Mouse (Mus musculus): ENCODE measurements at regions not wholly inside any gene's neighbourhood (a gene's known extent, or its start where the extent isn't known, plus 50 kb on each side); places are given as distances from the start of the nearest gene placed in this dataset.

- Histone ChIP-seq H3K4me2 (ENCODE audit: low read depth, low read length) (no peak overlapping the region), H3K27ac (replicated peaks; ENCODE audit: low read depth, low read length) (no peak overlapping the region), H3K9ac (replicated peaks; ENCODE audit: low read length) (no peak overlapping the region), H3K27me3 (ENCODE audit: control insufficient read depth, insufficient read depth, low read length) (no peaks in the 10 kb centered on the region), H3K9me3 (replicated peaks; ENCODE audit: control insufficient read depth, low read length) (no peaks in the 10 kb centered on the region), H3K4me1 (ENCODE audit: control insufficient read depth, insufficient read depth, low read length) (no peaks in the 10 kb centered on the region; the same call in 1 of the 2 replicates), H3K4me3 (ENCODE audit: low read depth, low read length) (no peak overlapping the region), H3K36me3 (replicated peaks; ENCODE audit: control insufficient read depth, insufficient read depth, low read depth, low read length) (no peaks in the 10 kb centered on the region)
- DNase-seq (ENCODE audit: low spot score) (no peak), ATAC-seq (replicated peaks; ENCODE audit: insufficient number of reproducible peaks, low FRiP score, low TSS enrichment, low read depth) (no peak)
- WGBS, result 84% methylated on average over 2 of the region's 2 CpGs
These were observed 65.6 kb downstream of the Thap12 start for GRCm38 (mm10) chr7:98768460-98768859.

- 71% methylated on average over 1 of the region's 1 CpGs for WGBS
- no peak overlapping the region for H3K4me2 ChIP-seq (ENCODE audit: low read depth, low read length)
- H3K36me3 ChIP-seq (replicated peaks; ENCODE audit: control insufficient read depth, insufficient read depth, low read depth, low read length), result no peaks in the 10 kb centered on the region
- no peaks in the 10 kb centered on the region for H3K27me3 ChIP-seq (ENCODE audit: control insufficient read depth, insufficient read depth, low read length)
- no peaks in the 10 kb centered on the region; the same call in 1 of the 2 replicates for H3K4me1 ChIP-seq (ENCODE audit: control insufficient read depth, insufficient read depth, low read length)
- ATAC-seq (replicated peaks; ENCODE audit: insufficient number of reproducible peaks, low FRiP score, low TSS enrichment, low read depth) (0 out of 2 replicates have a peak, but pooled peaks have one; percentile 33), DNase-seq (ENCODE audit: low spot score) (no peak)
- no peak overlapping the region for H3K9ac ChIP-seq (replicated peaks; ENCODE audit: low read length)
- no peak overlapping the region for H3K4me3 ChIP-seq (ENCODE audit: low read depth, low read length)
- H3K9me3 ChIP-seq (replicated peaks; ENCODE audit: control insufficient read depth, low read length), result no peaks in the 10 kb centered on the region
- H3K27ac ChIP-seq (replicated peaks; ENCODE audit: low read depth, low read length), result no peak overlapping the region
These were observed 65.7 kb upstream of the Wnt11 start for GRCm38 (mm10) chr7:98769111-98769734.

DNA sequence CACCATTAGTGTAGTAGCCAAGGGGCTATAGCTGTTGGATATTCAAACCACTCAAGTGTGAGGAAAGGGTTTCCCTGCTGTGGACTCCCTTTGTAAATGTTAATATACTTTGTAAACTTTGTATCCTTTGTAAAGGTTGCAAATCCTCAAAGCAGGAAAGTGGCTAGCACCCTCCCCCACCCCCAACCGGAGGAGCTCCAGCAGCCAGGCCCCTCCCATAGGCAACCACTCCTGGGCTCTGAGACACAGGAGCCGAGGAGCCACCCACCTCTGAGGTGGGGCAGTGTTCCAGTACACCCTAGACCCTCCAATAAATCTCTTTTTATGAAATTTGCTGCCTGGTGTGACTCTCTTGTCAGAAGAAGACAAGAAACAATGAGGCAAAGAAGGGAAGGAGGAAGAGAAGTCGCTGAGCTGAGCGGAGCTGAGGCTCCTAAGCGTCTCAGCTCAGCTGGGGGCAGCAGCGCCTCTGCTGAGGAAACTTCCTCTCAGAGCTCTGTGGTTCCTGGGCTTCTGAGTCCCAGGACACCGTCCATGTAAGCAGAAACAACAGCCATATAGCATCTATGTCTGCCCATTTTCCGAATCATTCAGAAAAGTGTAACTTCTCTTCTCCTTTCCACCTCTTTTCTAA lies 64.5 kb upstream of the Wnt11 start:
- Histone ChIP-seq H3K4me3 (ENCODE audit: low read depth, low read length) (no peak overlapping the region), H3K9ac (replicated peaks; ENCODE audit: low read length) (peak overlapping the region; percentile 25), H3K27ac (replicated peaks; ENCODE audit: low read depth, low read length) (no peak overlapping the region), H3K36me3 (replicated peaks; ENCODE audit: control insufficient read depth, insufficient read depth, low read depth, low read length) (no peaks in the 10 kb centered on the region), H3K4me2 (ENCODE audit: low read depth, low read length) (no peak overlapping the region; the same call in 1 of the 2 replicates), H3K9me3 (replicated peaks; ENCODE audit: control insufficient read depth, low read length) (no peaks in the 10 kb centered on the region), H3K4me1 (ENCODE audit: control insufficient read depth, insufficient read depth, low read length) (no peaks in the 10 kb centered on the region; the same call in 1 of the 2 replicates), H3K27me3 (ENCODE audit: control insufficient read depth, insufficient read depth, low read length) (no peaks in the 10 kb centered on the region)
- WGBS, result 9% methylated on average over 8 of the region's 8 CpGs
- peak; percentile 36 for DNase-seq (ENCODE audit: low spot score)
- no peak for ATAC-seq (replicated peaks; ENCODE audit: insufficient number of reproducible peaks, low FRiP score, low TSS enrichment, low read depth)

- Histone ChIP-seq H3K27ac (replicated peaks; ENCODE audit: low read depth, low read length) (no peak overlapping the region), H3K36me3 (replicated peaks; ENCODE audit: control insufficient read depth, insufficient read depth, low read depth, low read length) (no peaks in the 10 kb centered on the region), H3K27me3 (ENCODE audit: control insufficient read depth, insufficient read depth, low read length) (no peaks in the 10 kb centered on the region), H3K4me3 (ENCODE audit: low read depth, low read length) (no peak overlapping the region), H3K4me2 (ENCODE audit: low read depth, low read length) (no peak overlapping the region), H3K9ac (replicated peaks; ENCODE audit: low read length) (no peak overlapping the region; the same call in 1 of the 2 replicates), H3K9me3 (replicated peaks; ENCODE audit: control insufficient read depth, low read length) (no peaks in the 10 kb centered on the region), H3K4me1 (ENCODE audit: control insufficient read depth, insufficient read depth, low read length) (no peaks in the 10 kb centered on the region; the same call in 1 of the 2 replicates)
- 48% methylated on average over 7 of the region's 7 CpGs for WGBS
- ATAC-seq (replicated peaks; ENCODE audit: insufficient number of reproducible peaks, low FRiP score, low TSS enrichment, low read depth), result no peak
- DNase-seq (ENCODE audit: low spot score), result no peak
These were observed 63.7 kb upstream of the Wnt11 start for GRCm38 (mm10) chr7:98771134-98771775.

DNA sequence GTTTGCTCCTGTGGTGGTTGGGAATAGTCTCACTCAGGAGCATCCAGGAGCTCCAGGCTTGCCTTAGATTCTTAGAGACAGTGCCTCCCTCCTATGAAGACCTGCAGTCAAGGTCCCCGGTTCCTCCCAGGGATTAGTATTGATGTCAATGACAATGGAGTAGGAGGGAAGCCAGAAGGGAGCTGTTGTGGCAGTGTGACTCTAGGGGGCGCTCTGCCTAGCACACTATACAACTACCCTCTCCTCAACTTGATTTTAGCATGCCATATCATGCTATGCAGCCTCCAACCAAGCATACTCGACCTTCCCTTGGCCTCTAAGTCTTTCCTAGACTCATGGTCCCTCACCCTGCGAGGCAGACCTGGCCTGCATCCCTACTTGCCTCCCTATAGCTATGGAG lies 60.3 kb upstream of the Wnt11 start:
- H3K27ac ChIP-seq (replicated peaks; ENCODE audit: low read depth, low read length), result no peak overlapping the region
- no peak for ATAC-seq (replicated peaks; ENCODE audit: insufficient number of reproducible peaks, low FRiP score, low TSS enrichment, low read depth)
- 53% methylated on average over 4 of the region's 4 CpGs for WGBS
- no peak overlapping the region for H3K9ac ChIP-seq (replicated peaks; ENCODE audit: low read length)
- no peaks in the 10 kb centered on the region; the same call in 1 of the 2 replicates for H3K4me1 ChIP-seq (ENCODE audit: control insufficient read depth, insufficient read depth, low read length)
- H3K4me3 ChIP-seq (ENCODE audit: low read depth, low read length), result no peak overlapping the region
- no peak overlapping the region for H3K4me2 ChIP-seq (ENCODE audit: low read depth, low read length)
- H3K27me3 ChIP-seq (ENCODE audit: control insufficient read depth, insufficient read depth, low read length), result no peaks in the 10 kb centered on the region
- H3K36me3 ChIP-seq (replicated peaks; ENCODE audit: control insufficient read depth, insufficient read depth, low read depth, low read length), result no peaks in the 10 kb centered on the region
- no peak for DNase-seq (ENCODE audit: low spot score)
- H3K9me3 ChIP-seq (replicated peaks; ENCODE audit: control insufficient read depth, low read length), result no peaks in the 10 kb centered on the region

GRCm38 (mm10) chr7:98775031-98775430 lies 59.9 kb upstream of the Wnt11 start:
- no peak for ATAC-seq (replicated peaks; ENCODE audit: insufficient number of reproducible peaks, low FRiP score, low TSS enrichment, low read depth)
- H3K9me3 ChIP-seq (replicated peaks; ENCODE audit: control insufficient read depth, low read length), result no peaks in the 10 kb centered on the region
- H3K9ac ChIP-seq (replicated peaks; ENCODE audit: low read length), result no peak overlapping the region
- H3K36me3 ChIP-seq (replicated peaks; ENCODE audit: control insufficient read depth, insufficient read depth, low read depth, low read length), result no peaks in the 10 kb centered on the region
- DNase-seq (ENCODE audit: low spot score), result no peak
- H3K4me3 ChIP-seq (ENCODE audit: low read depth, low read length), result no peak overlapping the region
- H3K27ac ChIP-seq (replicated peaks; ENCODE audit: low read depth, low read length), result no peak overlapping the region
- 83% methylated on average over 8 of the region's 8 CpGs for WGBS
- no peak overlapping the region for H3K4me2 ChIP-seq (ENCODE audit: low read depth, low read length)
- no peaks in the 10 kb centered on the region; the same call in 1 of the 2 replicates for H3K4me1 ChIP-seq (ENCODE audit: control insufficient read depth, insufficient read depth, low read length)
- H3K27me3 ChIP-seq (ENCODE audit: control insufficient read depth, insufficient read depth, low read length), result no peaks in the 10 kb centered on the region

DNA sequence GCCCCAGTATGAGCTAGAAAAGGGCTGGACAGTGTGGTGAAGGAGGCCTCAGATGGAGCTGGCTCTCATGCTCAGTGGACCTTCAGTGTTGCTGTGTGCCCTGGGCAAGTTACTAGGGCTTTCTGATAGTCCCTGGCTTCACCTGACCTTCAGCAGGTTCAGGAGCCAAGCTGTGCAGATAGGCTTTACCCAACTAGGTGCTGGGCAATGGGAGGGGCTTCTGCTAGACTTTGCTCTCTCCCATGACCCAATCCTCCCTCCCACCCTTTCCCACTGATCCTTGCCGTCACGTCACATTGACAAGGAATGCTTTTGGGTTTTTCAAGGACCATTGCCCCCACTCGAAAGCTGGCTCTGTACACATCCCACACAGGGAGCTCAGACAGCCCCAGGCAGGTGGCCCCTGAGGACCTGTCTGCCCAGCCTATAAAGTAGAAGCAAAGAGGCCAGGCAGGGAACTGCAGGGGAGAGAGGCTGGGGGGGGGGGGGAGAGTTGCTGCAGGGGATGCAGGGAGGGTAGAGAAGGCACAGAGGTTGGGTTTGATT lies 57.5 kb upstream of the Wnt11 start:
- DNase-seq (ENCODE audit: low spot score), result no peak
- H3K4me2 ChIP-seq (ENCODE audit: low read depth, low read length), result 0 out of 2 replicates have a peak overlapping the region, but pooled peaks have one; percentile 7
- 45% methylated on average over 3 of the region's 3 CpGs for WGBS

GRCm38 (mm10) chr7:98778929-98779328 lies 56.0 kb upstream of the Wnt11 start:
- peaks cover 2% of the 10 kb centered on the region for H3K4me1 ChIP-seq (ENCODE audit: control insufficient read depth, insufficient read depth, low read length)
- no peaks in the 10 kb centered on the region for H3K36me3 ChIP-seq (replicated peaks; ENCODE audit: control insufficient read depth, insufficient read depth, low read depth, low read length)
- no peak overlapping the region for H3K4me3 ChIP-seq (ENCODE audit: low read depth, low read length)
- no peaks in the 10 kb centered on the region for H3K27me3 ChIP-seq (ENCODE audit: control insufficient read depth, insufficient read depth, low read length)
- no peak overlapping the region for H3K27ac ChIP-seq (replicated peaks; ENCODE audit: low read depth, low read length)
- ATAC-seq (replicated peaks; ENCODE audit: insufficient number of reproducible peaks, low FRiP score, low TSS enrichment, low read depth) (0 out of 2 replicates have a peak, but pooled peaks have one; percentile 41), DNase-seq (ENCODE audit: low spot score) (peak; percentile 77)
- no peaks in the 10 kb centered on the region for H3K9me3 ChIP-seq (replicated peaks; ENCODE audit: control insufficient read depth, low read length)
- H3K4me2 ChIP-seq (ENCODE audit: low read depth, low read length), result no peak overlapping the region
- no peak overlapping the region for H3K9ac ChIP-seq (replicated peaks; ENCODE audit: low read length)
- 19% methylated on average over 5 of the region's 5 CpGs for WGBS

More for the DNA sequence above, 57.5 kb upstream of the Wnt11 start:
- no peak overlapping the region for H3K27ac ChIP-seq (replicated peaks; ENCODE audit: low read depth, low read length)
- H3K36me3 ChIP-seq (replicated peaks; ENCODE audit: control insufficient read depth, insufficient read depth, low read depth, low read length), result no peaks in the 10 kb centered on the region
- no peak overlapping the region for H3K4me3 ChIP-seq (ENCODE audit: low read depth, low read length)
- H3K27me3 ChIP-seq (ENCODE audit: control insufficient read depth, insufficient read depth, low read length), result no peaks in the 10 kb centered on the region
- H3K4me1 ChIP-seq (ENCODE audit: control insufficient read depth, insufficient read depth, low read length), result no peaks in the 10 kb centered on the region
- H3K9ac ChIP-seq (replicated peaks; ENCODE audit: low read length), result no peak overlapping the region
- no peak for ATAC-seq (replicated peaks; ENCODE audit: insufficient number of reproducible peaks, low FRiP score, low TSS enrichment, low read depth)
- H3K9me3 ChIP-seq (replicated peaks; ENCODE audit: control insufficient read depth, low read length), result no peaks in the 10 kb centered on the region

Measured in embryonic facial prominence, embryonic 11.5 days (tissue).